Mouse (Mus musculus) ovary, adult 18-20 months (tissue): ENCODE measurements around the gene Plxna2.

Source experiments
- DNase-seq: peaks from one replicate; pipeline ENCODE4 v3.0.0; 2022; ENCODE audit warnings: low spot score, mixed read lengths

The Plxna2 gene

GRCm38 (mm10) chr1:194663021-194663420 is 45.0 kb downstream of the Plxna2 start:
- no peak for DNase-seq

GRCm38 (mm10) chr1:194665715-194666114 is 47.7 kb downstream of the Plxna2 start:
- DNase-seq = no peak

GRCm38 (mm10) chr1:194671783-194672524 is 53.9 kb downstream of the Plxna2 start:
- DNase-seq = no peak

GRCm38 (mm10) chr1:194672525-194672894 is 54.5 kb downstream of the Plxna2 start:
- no peak for DNase-seq

GRCm38 (mm10) chr1:194673229-194673628 is 55.2 kb downstream of the Plxna2 start:
- no peak for DNase-seq

GRCm38 (mm10) chr1:194675106-194675890 is 57.3 kb downstream of the Plxna2 start:
- DNase-seq = no peak

GRCm38 (mm10) chr1:194675891-194676200 is 57.8 kb downstream of the Plxna2 start:
- DNase-seq = no peak

GRCm38 (mm10) chr1:194677878-194678277 is 59.9 kb downstream of the Plxna2 start:
- no peak for DNase-seq

- DNase-seq = no peak
Observed at GRCm38 (mm10) chr1:194679147-194679546, 61.1 kb downstream of the Plxna2 start.

GRCm38 (mm10) chr1:194680136-194680535 is 62.1 kb downstream of the Plxna2 start:
- no peak for DNase-seq

- no peak for DNase-seq
Observed at GRCm38 (mm10) chr1:194682021-194682420, 64.0 kb downstream of the Plxna2 start.

GRCm38 (mm10) chr1:194683132-194683531 is 65.1 kb downstream of the Plxna2 start:
- no peak for DNase-seq

GRCm38 (mm10) chr1:194685896-194686295 is 67.9 kb downstream of the Plxna2 start:
- no peak for DNase-seq

- DNase-seq = no peak
Observed at GRCm38 (mm10) chr1:194687746-194688145, 69.7 kb downstream of the Plxna2 start.

- no peak for DNase-seq
Observed at GRCm38 (mm10) chr1:194688161-194688560, 70.1 kb downstream of the Plxna2 start.

GRCm38 (mm10) chr1:194693063-194693462 is 75.0 kb downstream of the Plxna2 start:
- no peak for DNase-seq

- DNase-seq = no peak
Observed at GRCm38 (mm10) chr1:194693488-194693887, 75.5 kb downstream of the Plxna2 start.

- DNase-seq = no peak
Observed at GRCm38 (mm10) chr1:194694805-194695204, 76.8 kb downstream of the Plxna2 start.

GRCm38 (mm10) chr1:194697439-194697838 is 79.4 kb downstream of the Plxna2 start:
- DNase-seq = no peak

GRCm38 (mm10) chr1:194699321-194699720 is 81.3 kb downstream of the Plxna2 start:
- no peak for DNase-seq

GRCm38 (mm10) chr1:194703235-194703634 is 85.2 kb downstream of the Plxna2 start:
- DNase-seq = no peak

GRCm38 (mm10) chr1:194704171-194704855 is 86.3 kb downstream of the Plxna2 start:
- DNase-seq = no peak

- no peak for DNase-seq
Observed at GRCm38 (mm10) chr1:194706566-194706965, 88.5 kb downstream of the Plxna2 start.
